Mouse (Mus musculus) myocyte (in vitro differentiated cells): ENCODE results near the gene Atg13. TPM values are rescaled to one million over a fixed set of nuclear protein-coding genes. Genes with fewer than 3 reads are reported as not detected.
A peak's percentile ranks its signal among the peaks of the same experiment; 100 is the strongest.

Experiments used
- H3K27me3 ChIP-seq: one replicate; pipeline ENCODE4 v1.6.1; 2011; ENCODE audit not compliant: control insufficient read depth, insufficient read depth, insufficient read length
- H3K36me3 ChIP-seq: one replicate; pipeline ENCODE4 v1.6.1; 2011; ENCODE audit not compliant: control insufficient read depth, insufficient read depth
- H3K4me2 ChIP-seq: one replicate; pipeline ENCODE4 v1.6.1; 2011; ENCODE audit warnings: low read depth, control low read depth
- H3K4me3 ChIP-seq: one replicate; pipeline ENCODE4 v1.5.1; 2011; ENCODE audit warnings: mild to moderate bottlenecking, control low read depth, moderate library complexity
- H3K79me2 ChIP-seq: one replicate; pipeline ENCODE4 v1.6.1; 2011; ENCODE audit not compliant: control insufficient read depth, insufficient read depth
- H3ac ChIP-seq: one replicate; pipeline ENCODE4 v1.6.1; 2011; ENCODE audit not compliant: control insufficient read depth, insufficient read length
- CEBPB ChIP-seq: IDR thresholded peaks from 2 replicates; pipeline ENCODE4 v1.6.1; 2011; ENCODE audit warnings: mild to moderate bottlenecking, moderate library complexity; ENCODE audit not compliant: poor library complexity, insufficient read depth, severe bottlenecking
- E2F4 ChIP-seq: IDR thresholded peaks from one replicate; pipeline ENCODE4 v1.6.1; 2011; ENCODE audit warnings: mild to moderate bottlenecking, control low read depth, moderate library complexity; ENCODE audit not compliant: insufficient read depth
- MAX ChIP-seq: IDR thresholded peaks from one replicate; pipeline ENCODE4 v1.6.1; 2011; ENCODE audit warnings: low read depth, mild to moderate bottlenecking, control low read depth
- MYOD1 ChIP-seq, 3 experiments: IDR thresholded peaks; one replicate each; pipeline ENCODE4 v1.6.1; 2011; ENCODE audit warnings: control low read depth in 2 of 3, low read depth in 2 of 3, mild to moderate bottlenecking in 2 of 3, moderate library complexity in 1 of 3; ENCODE audit not compliant: insufficient read length in 2 of 3, control insufficient read depth in 1 of 3
- MYOG ChIP-seq, 3 experiments: IDR thresholded peaks; one replicate each; pipeline ENCODE4 v1.6.1; 2011; ENCODE audit warnings: control low read depth in 2 of 3, low read depth in 2 of 3, mild to moderate bottlenecking in 2 of 3; ENCODE audit not compliant: insufficient read length in 2 of 3, control insufficient read depth in 1 of 3, insufficient read depth in 1 of 3
- POLR2A ChIP-seq: IDR thresholded peaks from one replicate; pipeline ENCODE4 v1.6.1; 2011; ENCODE audit warnings: low read depth, mild to moderate bottlenecking, control low read depth, moderate library complexity; ENCODE audit not compliant: insufficient read length
- POLR2AphosphoS2 ChIP-seq: IDR thresholded peaks from one replicate; pipeline ENCODE4 v1.6.1; 2011; ENCODE audit warnings: low read depth, control low read depth; ENCODE audit not compliant: insufficient read length
- REST ChIP-seq: IDR thresholded peaks from one replicate; pipeline ENCODE4 v1.6.1; 2011; ENCODE audit warnings: mild to moderate bottlenecking, control low read depth, moderate library complexity; ENCODE audit not compliant: insufficient read depth, insufficient read length
- SRF ChIP-seq: IDR thresholded peaks from one replicate; pipeline ENCODE4 v1.6.1; 2011; ENCODE audit warnings: low read depth; ENCODE audit not compliant: control insufficient read depth, insufficient read length
- TCF12 ChIP-seq: IDR thresholded peaks from one replicate; pipeline ENCODE4 v1.6.1; 2011; ENCODE audit warnings: mild to moderate bottlenecking, control low read depth; ENCODE audit not compliant: poor library complexity, insufficient read depth, severe bottlenecking
- TCF3 ChIP-seq: IDR thresholded peaks from one replicate; pipeline ENCODE4 v1.6.1; 2011; ENCODE audit warnings: low read depth, control low read depth; ENCODE audit not compliant: insufficient read length
- USF1 ChIP-seq: IDR thresholded peaks from one replicate; pipeline ENCODE4 v1.6.1; 2011; ENCODE audit warnings: low read depth, mild to moderate bottlenecking, control low read depth, moderate library complexity
- polyA plus RNA-seq: library from polyadenylated mRNA; unstranded; fragments of >200 nt; fragmentation: generic; extraction: Trizol; gene quantifications from one replicate; pipeline ENCODE4 v1.2.1, GENCODE M21; 2012; ENCODE audit warnings: missing spikeins

Gene Atg13
- polyA plus RNA-seq, 1 experiment = 29.7 TPM

GRCm38 (mm10) chr2:91636727-91637338, 73.5 kb downstream of the Atg13 start:
- H3K79me2 ChIP-seq = no peaks in the 10 kb centered on the region
- no peak overlapping the region for H3K4me3 ChIP-seq
- H3K27me3 ChIP-seq = no peaks in the 10 kb centered on the region
- TF ChIP-seq POLR2AphosphoS2 (no peak), TCF12 (no peak), MYOD1 (IDR thresholded peaks at IDR 0.05; ENCODE audit: control insufficient read depth in 1 of 3, insufficient read length in 2 of 3, low read depth in 2 of 3) (no peak), MYOG (IDR thresholded peaks at IDR 0.05; ENCODE audit: control insufficient read depth in 1 of 3, insufficient read depth in 1 of 3, insufficient read length in 2 of 3, low read depth in 2 of 3) (peak in 1 of 3 experiments; percentile 15)
- no peaks in the 10 kb centered on the region for H3K36me3 ChIP-seq
- no peak overlapping the region for H3ac ChIP-seq
- H3K4me2 ChIP-seq = no peak overlapping the region

DNA sequence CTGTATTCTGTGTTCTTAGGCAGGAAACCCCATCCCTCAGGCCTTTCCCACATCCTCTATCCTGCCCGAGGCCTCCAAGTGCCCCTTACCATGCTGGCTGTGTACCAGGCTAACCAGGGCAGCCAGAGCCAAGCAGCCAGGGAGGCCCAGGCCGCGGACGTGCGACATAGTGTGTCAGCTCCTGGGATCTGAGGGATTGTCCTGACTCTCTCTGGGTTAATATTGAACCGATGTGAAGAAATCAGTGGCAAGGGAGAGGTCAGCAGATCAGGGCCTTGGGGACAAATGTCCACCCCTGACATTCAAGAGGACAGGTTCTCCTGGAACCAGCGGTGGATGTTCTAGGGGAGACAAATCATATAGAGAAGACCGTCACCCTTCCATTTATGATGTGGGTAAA, 74.1 kb downstream of the Atg13 start, which contains the start of gene F2:
F2 (minus strand) TSS at position 186 of the 400 bp plus-strand sequence.
- Histone ChIP-seq H3K4me3 (no peak within 1 kb of the TSS), H3K36me3 (no peaks in the 10 kb centered on the region), H3K79me2 (no peaks in the 10 kb centered on the region), H3K27me3 (no peaks in the 10 kb centered on the region), H3ac (no peak within 1 kb of the TSS), H3K4me2 (peak within 1 kb of the TSS; percentile 27)
- TF ChIP-seq POLR2AphosphoS2 = no peak
- TF ChIP-seq SRF = no peak
- TF ChIP-seq E2F4 = no peak
- TF ChIP-seq MAX = no peak
- no peak for TF ChIP-seq CEBPB
- no peak for TF ChIP-seq MYOD1 (IDR thresholded peaks at IDR 0.05; ENCODE audit: control insufficient read depth in 1 of 3, insufficient read length in 2 of 3, low read depth in 2 of 3)
- TF ChIP-seq USF1 = no peak
- TF ChIP-seq MYOG (IDR thresholded peaks at IDR 0.05; ENCODE audit: control insufficient read depth in 1 of 3, insufficient read depth in 1 of 3, insufficient read length in 2 of 3, low read depth in 2 of 3) = no peak
- no peak for TF ChIP-seq TCF3
- TF ChIP-seq TCF12 = no peak
- no peak for TF ChIP-seq REST
- TF ChIP-seq POLR2A = no peak

- Histone ChIP-seq H3K79me2 (no peaks in the 10 kb centered on the region), H3ac (no peak overlapping the region), H3K36me3 (no peaks in the 10 kb centered on the region), H3K27me3 (no peaks in the 10 kb centered on the region), H3K4me3 (no peak overlapping the region), H3K4me2 (peak overlapping the region; percentile 10)
- TF ChIP-seq TCF3 (no peak), MYOD1 (IDR thresholded peaks at IDR 0.05; ENCODE audit: control insufficient read depth in 1 of 3, insufficient read length in 2 of 3, low read depth in 2 of 3) (no peak), MAX (no peak), CEBPB (no peak), TCF12 (no peak)
These were observed 74.9 kb downstream of the Atg13 start for GRCm38 (mm10) chr2:91635486-91635885.

DNA sequence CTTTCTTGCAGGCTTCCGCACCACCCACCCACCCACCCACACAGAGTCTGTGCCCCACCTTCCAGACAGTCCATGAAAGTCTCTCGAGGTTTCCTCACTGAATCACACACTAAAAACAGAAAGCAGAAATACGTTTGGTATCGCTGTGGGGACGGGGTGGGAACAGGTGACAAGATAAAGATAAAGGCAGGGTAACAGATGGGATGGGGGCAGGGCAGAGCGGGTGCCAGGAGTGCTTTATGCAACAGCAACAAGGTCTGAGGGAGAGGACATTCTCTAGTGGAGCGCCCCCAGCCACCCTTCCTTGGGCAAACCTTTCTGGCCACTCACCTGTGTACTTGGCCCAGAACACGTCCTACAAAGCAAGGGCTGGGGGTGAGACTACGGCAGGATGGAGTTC, 75.5 kb downstream of the Atg13 start:
- no peaks in the 10 kb centered on the region for H3K27me3 ChIP-seq
- H3K4me2 ChIP-seq = peak overlapping the region; percentile 27
- H3K79me2 ChIP-seq = no peaks in the 10 kb centered on the region
- H3K36me3 ChIP-seq = no peaks in the 10 kb centered on the region
- H3ac ChIP-seq = no peak overlapping the region
- peak; percentile 96 for TF ChIP-seq TCF12
- TF ChIP-seq SRF = no peak
- TF ChIP-seq MYOD1 (IDR thresholded peaks at IDR 0.05; ENCODE audit: control insufficient read depth in 1 of 3, insufficient read length in 2 of 3, low read depth in 2 of 3) = peak; percentile 68 to 95 (median 94)
- TF ChIP-seq TCF3 = peak; percentile 90
- TF ChIP-seq E2F4 = no peak
- no peak for TF ChIP-seq CEBPB
- no peak for TF ChIP-seq POLR2AphosphoS2
- no peak for TF ChIP-seq MAX
- TF ChIP-seq MYOG (IDR thresholded peaks at IDR 0.05; ENCODE audit: control insufficient read depth in 1 of 3, insufficient read depth in 1 of 3, insufficient read length in 2 of 3, low read depth in 2 of 3) = peak; percentile 85 to 94 (median 90)
- TF ChIP-seq USF1 = no peak
- TF ChIP-seq REST = no peak
- TF ChIP-seq POLR2A = no peak
- no peak overlapping the region for H3K4me3 ChIP-seq

GRCm38 (mm10) chr2:91633334-91633977, 76.9 kb downstream of the Atg13 start:
- peak; percentile 78 for TF ChIP-seq TCF12
- no peak for TF ChIP-seq MAX
- peak; percentile 14 for TF ChIP-seq TCF3
- peak; percentile 39 to 85 (median 61) for TF ChIP-seq MYOG (IDR thresholded peaks at IDR 0.05; ENCODE audit: control insufficient read depth in 1 of 3, insufficient read depth in 1 of 3, insufficient read length in 2 of 3, low read depth in 2 of 3)
- peak; percentile 84 for TF ChIP-seq USF1
- peak; percentile 82 to 94 (median 91) for TF ChIP-seq MYOD1 (IDR thresholded peaks at IDR 0.05; ENCODE audit: control insufficient read depth in 1 of 3, insufficient read length in 2 of 3, low read depth in 2 of 3)
- H3ac ChIP-seq = no peak overlapping the region
- H3K79me2 ChIP-seq = no peaks in the 10 kb centered on the region
- no peaks in the 10 kb centered on the region for H3K27me3 ChIP-seq
- peak overlapping the region; percentile 47 for H3K4me2 ChIP-seq
- peak overlapping the region; percentile 9 for H3K4me3 ChIP-seq
- H3K36me3 ChIP-seq = no peaks in the 10 kb centered on the region
